In the genomic region with DNA sequence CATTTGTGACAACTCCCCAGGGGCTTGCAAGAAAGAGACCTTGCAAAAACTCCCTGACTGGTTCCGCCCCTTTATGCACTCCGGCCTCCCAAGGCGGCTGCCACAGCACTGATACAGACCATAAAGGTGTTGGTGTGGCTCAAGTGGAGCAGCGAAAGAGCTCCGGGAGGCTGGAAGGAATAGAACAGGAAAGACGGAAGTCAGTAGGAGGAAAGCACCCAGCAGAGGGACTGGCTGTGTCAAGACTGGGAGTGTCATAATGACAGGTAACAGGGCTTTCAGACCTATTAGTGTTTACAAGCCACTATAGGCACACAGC, we compare ENCODE assay signal across 8 mouse cellular contexts. TPM values are rescaled to one million over a fixed set of nuclear protein-coding genes. Genes with fewer than 3 reads are reported as not detected.
DNase-seq lines count a peak whose midpoint lies in the region; ATAC-seq lines count a peak whose summit lies in the region.

No protein-coding gene starts in this region.

- no peak overlapping the region for H3K9ac ChIP-seq in heart, embryonic 15.5 days
- no peak overlapping the region for H3K9ac ChIP-seq in hindbrain, embryonic 15.5 days

- peaks cover 4% of the 10 kb centered on the region; the same call in 1 of the 2 replicates for H3K36me3 ChIP-seq in heart, embryonic 15.5 days
- H3K36me3 ChIP-seq in hindbrain, embryonic 15.5 days: peaks cover 11% of the 10 kb centered on the region

- no peak overlapping the region for H3K27ac ChIP-seq in heart, embryonic 15.5 days
- no peak overlapping the region for H3K27ac ChIP-seq in hindbrain, embryonic 15.5 days (replicated peaks)

- H3K9me3 ChIP-seq in heart, embryonic 15.5 days (replicated peaks): no peaks in the 10 kb centered on the region
- no peaks in the 10 kb centered on the region for H3K9me3 ChIP-seq in hindbrain, embryonic 15.5 days

- peaks cover 48% of the 10 kb centered on the region for H3K27me3 ChIP-seq in heart, embryonic 15.5 days
- H3K27me3 ChIP-seq in hindbrain, embryonic 15.5 days: peaks cover 45% of the 10 kb centered on the region

- peak overlapping the region; percentile 58 for H3K4me3 ChIP-seq in heart, embryonic 15.5 days
- peak overlapping the region; percentile 42 for H3K4me3 ChIP-seq in hindbrain, embryonic 15.5 days

- WGBS in heart, embryonic 15.5 days: 4% methylated on average over 6 of the region's 6 CpGs
- WGBS in hindbrain, embryonic 15.5 days: 10% methylated on average over 6 of the region's 6 CpGs

- H3K4me2 ChIP-seq in heart, embryonic 15.5 days: peak overlapping the region; percentile 92
- peak overlapping the region; percentile 65 for H3K4me2 ChIP-seq in hindbrain, embryonic 15.5 days

- no peak for DNase-seq in heart, adult 8-10 months (ENCODE audit: low spot score)
- peak; percentile 95 for DNase-seq in R1 (ENCODE audit: low read depth, low spot score)
- DNase-seq in ovary, adult 18-20 months (ENCODE audit: low spot score): no peak
- DNase-seq in left cerebral cortex, adult 9 months (ENCODE audit: low spot score in 2 of 2): no peak
- DNase-seq in cerebellum, adult 11 months: no peak

- H3K4me1 ChIP-seq in heart, embryonic 15.5 days (replicated peaks): peaks cover 17% of the 10 kb centered on the region
- H3K4me1 ChIP-seq in hindbrain, embryonic 15.5 days (replicated peaks): peaks cover 15% of the 10 kb centered on the region

- no peak for ATAC-seq in heart, embryonic 15.5 days (replicated peaks; ENCODE audit: insufficient number of reproducible peaks, insufficient read depth, low FRiP score, low read depth)
- no peak for ATAC-seq in hindbrain, embryonic 15.5 days (ENCODE audit: low FRiP score, low read depth)
- ATAC-seq in megakaryocyte-erythroid progenitor cell, adult 5-6 weeks (replicated peaks; ENCODE audit: low FRiP score, low TSS enrichment, poor library complexity, severe bottlenecking): peak; percentile 30

RNA-seq across cellular contexts. Expression of a gene that starts 0.4 kb away (rescaled TPM):
- polyA plus RNA-seq in heart, embryonic 15.5 days (2015; fragmentation: Nextera tagmentation; extraction: Ambion mirVana): 0.11 TPM in 1 of 2 replicates, not detected in the other
- total RNA-seq in heart, adult 8-10 months (2022): not detected
- 0.21 and 0.23 TPM in 2 replicates for polyA plus RNA-seq in hindbrain, embryonic 15.5 days (2015; fragmentation: Nextera tagmentation; extraction: Ambion mirVana)
- not detected in 2 replicates for total RNA-seq in megakaryocyte-erythroid progenitor cell, adult 5-6 weeks (2014; fragmentation: Nextera tagmentation)
- not detected in 2 replicates for total RNA-seq in megakaryocyte-erythroid progenitor cell, adult 5-6 weeks (2017)

RNA-seq across cellular contexts. Expression of a gene that starts 20.0 kb away (rescaled TPM):
- polyA plus RNA-seq in heart, embryonic 15.5 days (2015; fragmentation: Nextera tagmentation; extraction: Ambion mirVana): not detected in 2 replicates
- not detected for total RNA-seq in heart, adult 8-10 months (2022)
- not detected in 2 replicates for polyA plus RNA-seq in hindbrain, embryonic 15.5 days (2015; fragmentation: Nextera tagmentation; extraction: Ambion mirVana)
- total RNA-seq in megakaryocyte-erythroid progenitor cell, adult 5-6 weeks (2014; fragmentation: Nextera tagmentation): not detected in 2 replicates
- total RNA-seq in megakaryocyte-erythroid progenitor cell, adult 5-6 weeks (2017): not detected in 2 replicates
